Mouse (Mus musculus): ENCODE data around the gene 4921504E06Rik.

DNA sequence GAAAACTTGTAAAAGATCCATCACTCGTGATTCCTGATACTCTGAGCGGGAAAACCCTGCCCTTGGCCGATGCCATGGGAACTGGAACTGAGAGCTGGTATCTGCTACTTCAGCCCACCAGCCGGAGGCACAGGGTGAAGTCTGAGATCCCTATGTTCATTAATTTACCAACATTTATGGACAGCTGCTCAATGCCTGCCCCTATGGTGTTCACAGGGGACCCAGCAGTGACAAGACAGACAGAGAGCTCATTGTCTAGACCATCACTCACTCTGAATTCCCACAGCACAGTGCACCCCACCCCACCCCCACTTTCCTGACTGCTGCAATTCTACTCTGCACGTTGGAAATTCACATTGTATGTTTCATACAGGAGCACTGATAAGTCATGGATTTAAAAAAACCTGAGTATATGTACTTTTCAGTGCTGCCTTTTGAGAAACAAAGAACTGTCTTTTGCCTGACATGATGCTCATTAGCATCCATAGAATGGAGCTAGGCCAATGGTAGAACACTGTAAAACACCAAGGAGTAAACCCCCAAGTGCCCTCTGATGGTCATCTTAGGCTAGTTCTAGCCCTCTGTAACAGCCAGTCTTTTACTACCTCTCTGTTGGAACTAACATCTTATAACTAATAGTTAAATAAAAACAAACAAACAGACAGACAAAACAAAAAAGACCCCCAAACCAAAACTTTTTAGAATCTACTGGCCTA lies 8.6 kb upstream of the 4921504E06Rik start:
- no peak for TF ChIP-seq USF1 (IDR thresholded peaks at IDR 0.05; ENCODE audit: low read depth)
- no peak for TF ChIP-seq MAX (IDR thresholded peaks at IDR 0.05; ENCODE audit: low read depth)
- no peak for TF ChIP-seq POLR2A (IDR thresholded peaks at IDR 0.05; ENCODE audit: insufficient read length, low read depth)
- no peak for TF ChIP-seq E2F4 (IDR thresholded peaks at IDR 0.05; ENCODE audit: insufficient read depth)
- TF ChIP-seq MYOD1 (IDR thresholded peaks at IDR 0.05; ENCODE audit: control insufficient read depth in 1 of 3, insufficient read length in 2 of 3, low read depth in 2 of 3) = no peak
- TF ChIP-seq POLR2AphosphoS2 (IDR thresholded peaks at IDR 0.05; ENCODE audit: insufficient read length, low read depth) = no peak
- TF ChIP-seq MYOG (IDR thresholded peaks at IDR 0.05; ENCODE audit: control insufficient read depth in 1 of 3, insufficient read depth in 1 of 3, insufficient read length in 2 of 3, low read depth in 2 of 3) = no peak
- no peak for TF ChIP-seq SRF (IDR thresholded peaks at IDR 0.05; ENCODE audit: control insufficient read depth, insufficient read length, low read depth)
- no peak for TF ChIP-seq TCF12 (IDR thresholded peaks at IDR 0.05; ENCODE audit: insufficient read depth, poor library complexity, severe bottlenecking)
- TF ChIP-seq CEBPB (IDR thresholded peaks at IDR 0.05; ENCODE audit: insufficient read depth, poor library complexity, severe bottlenecking) = no peak
- no peak for TF ChIP-seq TCF3 (IDR thresholded peaks at IDR 0.05; ENCODE audit: insufficient read length, low read depth)
- TF ChIP-seq REST (IDR thresholded peaks at IDR 0.05; ENCODE audit: insufficient read depth, insufficient read length) = no peak

Data from myocyte (in vitro differentiated cells).